18 mouse cellular contexts compared by ENCODE assay signal in genomic region chr2:60908116-60908515, GRCm38 (mm10). TPM values are rescaled to one million over a fixed set of nuclear protein-coding genes. Genes with fewer than 3 reads are reported as not detected.
A peak's percentile ranks its signal among the peaks of the same experiment; 100 is the strongest.
DNase-seq lines count a peak whose midpoint lies in the region; ATAC-seq and TF ChIP-seq lines count a peak whose summit lies in the region.
"Had no signal": no experiment of that assay in that cellular context is flagged by ENCODE, and none has a peak within 500 bp of the region (broad histone marks: within the 10 kb centered on the region; RNA-seq: fewer than 3 reads in every experiment).

No protein-coding gene starts in this region.

- no peaks in the 10 kb centered on the region for H3K36me3 ChIP-seq in heart, embryonic 11.5 days (ENCODE audit: control insufficient read depth, insufficient read depth, low read length)
- H3K36me3 ChIP-seq in heart, embryonic 16.5 days (ENCODE audit: control insufficient read depth, insufficient read depth) = no peaks in the 10 kb centered on the region
- H3K36me3 ChIP-seq in myocyte (ENCODE audit: control insufficient read depth, insufficient read depth) = no peaks in the 10 kb centered on the region
- H3K36me3 ChIP-seq: embryonic facial prominence, embryonic 12.5 days; kidney, embryonic 15.5 days; liver, embryonic 13.5 days; midbrain, embryonic 12.5 days; neural tube, embryonic 15.5 days had no signal

- 32% methylated on average over 12 of the region's 12 CpGs for WGBS in heart, embryonic 11.5 days (ENCODE audit: insufficient replicate concordance)
- WGBS in heart, embryonic 16.5 days = 26% methylated on average over 12 of the region's 12 CpGs

- TF ChIP-seq POLR2A in myocyte (IDR thresholded peaks at IDR 0.05; ENCODE audit: insufficient read length, low read depth) = no peak

- peaks cover 39% of the 10 kb centered on the region for H3K4me1 ChIP-seq in heart, embryonic 11.5 days (ENCODE audit: control insufficient read depth, insufficient read depth, low read length)
- H3K4me1 ChIP-seq in heart, embryonic 16.5 days (ENCODE audit: control insufficient read depth, insufficient read depth, low read length) = peaks cover 51% of the 10 kb centered on the region
- H3K4me1 ChIP-seq: midbrain, embryonic 12.5 days had no signal

- intact Hi-C loops in heart, postnatal 10 days (cut with DNase I) = loop anchor here (5.0 kb wide), 1 partner anchor 544 kb away; no protein-coding TSS in a partner anchor

- H3K27me3 ChIP-seq in heart, embryonic 11.5 days (ENCODE audit: control insufficient read depth, insufficient read depth, low read length) = no peaks in the 10 kb centered on the region
- no peaks in the 10 kb centered on the region for H3K27me3 ChIP-seq in heart, embryonic 16.5 days (ENCODE audit: control insufficient read depth, insufficient read depth, low read length)
- no peaks in the 10 kb centered on the region for H3K27me3 ChIP-seq in myocyte (ENCODE audit: control insufficient read depth, insufficient read depth, insufficient read length)
- H3K27me3 ChIP-seq: embryonic facial prominence, embryonic 12.5 days; kidney, embryonic 15.5 days; liver, embryonic 13.5 days; midbrain, embryonic 12.5 days; neural tube, embryonic 15.5 days had no signal

- no peak overlapping the region for H3K4me3 ChIP-seq in heart, embryonic 11.5 days (ENCODE audit: low read depth, low read length)
- H3K4me3 ChIP-seq in heart, embryonic 16.5 days (ENCODE audit: low read length) = peak overlapping the region; percentile 24; the same call in 1 of the 2 replicates
- no peak overlapping the region for H3K4me3 ChIP-seq in myocyte
- H3K4me3 ChIP-seq: embryonic facial prominence, embryonic 12.5 days; kidney, embryonic 15.5 days; liver, embryonic 13.5 days; midbrain, embryonic 12.5 days; neural tube, embryonic 15.5 days had no signal

- ATAC-seq in heart, embryonic 11.5 days (replicated peaks; ENCODE audit: insufficient number of reproducible peaks, low FRiP score, low TSS enrichment) = no peak
- ATAC-seq in heart, embryonic 16.5 days (replicated peaks; ENCODE audit: extremely low read depth, insufficient read depth, low FRiP score) = no peak
- ATAC-seq: forebrain, embryonic 16.5 days; hindbrain, embryonic 16.5 days had no signal

- H3K79me2 ChIP-seq in myocyte (ENCODE audit: control insufficient read depth, insufficient read depth) = peaks cover 63% of the 10 kb centered on the region

- H3K4me2 ChIP-seq in heart, embryonic 11.5 days = peak overlapping the region; percentile 36
- peak overlapping the region; percentile 56 for H3K4me2 ChIP-seq in heart, embryonic 16.5 days (ENCODE audit: low read depth, low read length)
- no peak overlapping the region for H3K4me2 ChIP-seq in myocyte (ENCODE audit: low read depth)
- H3K4me2 ChIP-seq: embryonic facial prominence, embryonic 12.5 days; kidney, embryonic 15.5 days; liver, embryonic 13.5 days; midbrain, embryonic 12.5 days; neural tube, embryonic 15.5 days had no signal

- H3K9me3 ChIP-seq in heart, embryonic 11.5 days (replicated peaks; ENCODE audit: control insufficient read depth, low read length) = no peaks in the 10 kb centered on the region
- H3K9me3 ChIP-seq in heart, embryonic 16.5 days (replicated peaks; ENCODE audit: control insufficient read depth, low read length) = no peaks in the 10 kb centered on the region
- H3K9me3 ChIP-seq: embryonic facial prominence, embryonic 12.5 days; kidney, embryonic 15.5 days; liver, embryonic 13.5 days; midbrain, embryonic 12.5 days; neural tube, embryonic 15.5 days had no signal

- H3K9ac ChIP-seq in heart, embryonic 11.5 days (ENCODE audit: low read depth, low read length) = no peak overlapping the region
- peak overlapping the region; percentile 38; the same call in 1 of the 2 replicates for H3K9ac ChIP-seq in heart, embryonic 16.5 days (ENCODE audit: low read length)
- H3K9ac ChIP-seq: embryonic facial prominence, embryonic 12.5 days; kidney, embryonic 15.5 days; liver, embryonic 13.5 days; midbrain, embryonic 12.5 days; neural tube, embryonic 15.5 days had no signal

- H3K27ac ChIP-seq in heart, embryonic 11.5 days (ENCODE audit: low read depth, low read length) = no peak overlapping the region
- H3K27ac ChIP-seq in heart, embryonic 16.5 days (ENCODE audit: low read length) = 0 out of 2 replicates have a peak overlapping the region, but pooled peaks have one; percentile 14
- H3K27ac ChIP-seq: embryonic facial prominence, embryonic 12.5 days; kidney, embryonic 15.5 days; liver, embryonic 13.5 days; midbrain, embryonic 12.5 days; neural tube, embryonic 15.5 days had no signal

- DNase-seq in heart, postnatal 10 days = no peak
- peak; percentile 23 for DNase-seq in urinary bladder, postnatal 14 days (ENCODE audit: low spot score)
- DNase-seq in urinary bladder, adult 2 months (ENCODE audit: low spot score) = no peak
- DNase-seq in frontal cortex, postnatal 10 days (ENCODE audit: low spot score in 2 of 2) = no peak
- DNase-seq in spleen, adult 18-20 months = no peak
- DNase-seq: adrenal gland, adult 8-10 months; cerebellum, adult 11 months; liver, embryonic 13.5 days; thymus, postnatal 25 days had no signal

- no peak overlapping the region for H3ac ChIP-seq in myocyte (ENCODE audit: control insufficient read depth, insufficient read length)

TF ChIP-seq in myocyte, 11 proteins besides CTCF, POLR2A, EP300 and RAD21:
- no peak for TF ChIP-seq SRF (IDR thresholded peaks at IDR 0.05; ENCODE audit: control insufficient read depth, insufficient read length, low read depth)
- TF ChIP-seq CEBPB (IDR thresholded peaks at IDR 0.05; ENCODE audit: insufficient read depth, poor library complexity, severe bottlenecking) = peak; percentile 86
- no peak for TF ChIP-seq USF1 (IDR thresholded peaks at IDR 0.05; ENCODE audit: low read depth)
- TF ChIP-seq TCF12 (IDR thresholded peaks at IDR 0.05; ENCODE audit: insufficient read depth, poor library complexity, severe bottlenecking) = no peak

RNA-seq across cellular contexts. Expression of gene Rbms1, which starts 54.9 kb away (rescaled TPM):
- 101 and 121 TPM in 2 replicates for polyA plus RNA-seq in heart, embryonic 11.5 days (2014; fragmentation: Nextera tagmentation; extraction: Ambion mirVana)
- 10 to 100 TPM; 87.5 to 89.3 TPM for total RNA-seq in heart, postnatal 10 days (2021)
- polyA plus RNA-seq in urinary bladder, adult 2 months (2012; rRNA removed) = 50.3 and 56.1 TPM in 2 replicates
- polyA plus RNA-seq in heart, embryonic 16.5 days (2015; fragmentation: Nextera tagmentation; extraction: Ambion mirVana) = 90.0 and 102 TPM in 2 replicates
- polyA plus RNA-seq in myocyte (2012; fragmentation: generic; extraction: Trizol) = 34.8 TPM
